Mouse (Mus musculus): ENCODE measurements around the gene Fam19a3. TPM values are rescaled to one million over a fixed set of nuclear protein-coding genes. Genes with fewer than 3 reads are reported as not detected.
"Not testable (repeated sequence)": the region's sequence is repeated elsewhere in the genome, so short reads cannot be mapped to it uniquely, and the experiment has no call there.

Gene Fam19a3
- total RNA-seq, 1 experiment from 2014 or later, result not detected

DNA sequence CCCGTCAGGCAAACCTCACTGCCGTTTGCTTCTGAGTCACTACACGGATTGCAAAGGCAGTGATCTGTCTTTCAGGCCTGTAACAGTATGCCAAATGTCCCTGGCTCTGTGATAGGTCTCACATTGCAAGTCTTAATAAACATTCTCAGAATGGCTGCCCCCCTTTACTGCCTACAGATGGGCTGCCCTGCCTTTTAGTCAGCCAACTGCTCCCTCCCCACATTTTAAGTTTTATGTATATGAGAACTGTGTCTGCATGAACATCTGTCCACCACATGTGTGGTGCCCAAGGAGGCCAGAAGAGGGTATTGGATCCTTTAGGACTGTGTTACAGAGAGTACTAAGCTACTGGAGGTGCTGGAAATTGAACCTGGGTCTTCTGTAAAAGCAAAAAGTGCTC, 10.7 kb downstream of the Fam19a3 start:
- ATAC-seq (ENCODE audit: extremely low read depth, insufficient number of reproducible peaks, low FRiP score, poor library complexity, severe bottlenecking), result no peak

GRCm38 (mm10) chr3:104770035-104770434, 11.6 kb downstream of the Fam19a3 start:
- ATAC-seq (ENCODE audit: extremely low read depth, insufficient number of reproducible peaks, low FRiP score, poor library complexity, severe bottlenecking), result no peak

GRCm38 (mm10) chr3:104769135-104769534, 12.5 kb downstream of the Fam19a3 start:
- no peak for ATAC-seq (ENCODE audit: extremely low read depth, insufficient number of reproducible peaks, low FRiP score, poor library complexity, severe bottlenecking)

DNA sequence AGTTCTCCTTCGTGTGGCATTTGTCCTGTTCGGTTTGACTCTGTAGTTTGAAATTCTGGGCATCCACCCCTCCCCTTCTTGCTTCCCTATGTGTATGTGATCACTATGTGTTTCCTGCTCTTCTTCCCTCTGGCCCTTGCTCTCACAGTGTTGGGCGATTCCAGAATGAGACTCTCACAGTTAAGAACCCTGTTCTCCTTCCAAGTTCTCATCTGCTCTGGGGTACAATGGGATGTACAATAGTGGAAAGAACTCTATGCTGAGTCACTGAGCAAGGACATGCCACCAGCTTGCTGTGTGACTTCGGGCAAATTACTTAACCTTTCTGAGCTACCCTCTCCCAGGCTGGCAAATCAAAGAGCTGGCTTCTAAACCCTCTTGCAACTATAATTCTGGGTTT, 13.9 kb downstream of the Fam19a3 start:
- ATAC-seq (ENCODE audit: extremely low read depth, insufficient number of reproducible peaks, low FRiP score, poor library complexity, severe bottlenecking), result no peak

GRCm38 (mm10) chr3:104767141-104767540, 14.5 kb downstream of the Fam19a3 start:
- ATAC-seq (ENCODE audit: extremely low read depth, insufficient number of reproducible peaks, low FRiP score, poor library complexity, severe bottlenecking), result no peak

DNA sequence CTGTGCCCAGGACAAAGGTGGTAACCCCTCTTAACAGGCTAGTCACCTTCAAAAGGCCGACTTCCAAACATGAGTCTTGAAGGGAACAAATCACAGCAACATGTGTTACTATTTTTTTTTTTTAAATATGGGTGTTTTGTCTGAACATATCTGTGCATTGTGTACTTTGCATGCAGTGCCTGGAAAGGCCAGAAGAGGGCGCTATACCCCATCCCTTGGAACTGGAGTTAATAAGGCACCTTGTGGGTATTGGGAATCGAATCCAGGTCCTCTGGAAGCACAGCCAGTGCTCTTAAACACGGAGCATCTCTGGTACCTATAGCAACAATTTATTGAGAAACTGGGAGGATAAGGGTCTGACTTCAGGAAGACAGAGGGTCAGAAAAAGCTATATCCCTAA, 16.6 kb downstream of the Fam19a3 start:
- ATAC-seq (ENCODE audit: extremely low read depth, insufficient number of reproducible peaks, low FRiP score, poor library complexity, severe bottlenecking), result no peak

- not testable (repeated sequence) for ATAC-seq (ENCODE audit: extremely low read depth, insufficient number of reproducible peaks, low FRiP score, poor library complexity, severe bottlenecking)
These were observed 19.4 kb downstream of the Fam19a3 start for GRCm38 (mm10) chr3:104762103-104762863.

DNA sequence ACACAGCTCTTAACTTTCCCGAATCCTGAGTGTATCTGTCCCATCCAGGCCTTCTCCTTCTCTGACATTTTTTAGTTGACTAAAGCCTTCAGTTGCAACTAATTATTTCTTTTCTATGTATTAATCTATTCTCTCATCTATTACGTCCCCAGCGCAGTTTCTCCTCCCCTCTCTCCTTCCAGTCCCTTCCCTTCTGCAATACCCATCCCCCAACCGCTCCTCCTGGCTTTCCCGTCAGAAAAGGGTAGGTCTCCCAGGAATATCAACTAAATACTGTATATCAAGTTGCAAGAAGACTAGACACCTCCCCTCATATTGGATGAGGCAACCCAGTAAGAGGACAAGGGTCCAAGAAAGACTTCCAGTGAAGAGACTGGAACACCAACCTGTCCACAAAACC, 22.8 kb downstream of the Fam19a3 start:
- ATAC-seq (ENCODE audit: extremely low read depth, insufficient number of reproducible peaks, low FRiP score, poor library complexity, severe bottlenecking), result no peak

GRCm38 (mm10) chr3:104758406-104758805, 23.2 kb downstream of the Fam19a3 start:
- ATAC-seq (ENCODE audit: extremely low read depth, insufficient number of reproducible peaks, low FRiP score, poor library complexity, severe bottlenecking), result peak; percentile 46; the same call in 1 of the 2 replicates

DNA sequence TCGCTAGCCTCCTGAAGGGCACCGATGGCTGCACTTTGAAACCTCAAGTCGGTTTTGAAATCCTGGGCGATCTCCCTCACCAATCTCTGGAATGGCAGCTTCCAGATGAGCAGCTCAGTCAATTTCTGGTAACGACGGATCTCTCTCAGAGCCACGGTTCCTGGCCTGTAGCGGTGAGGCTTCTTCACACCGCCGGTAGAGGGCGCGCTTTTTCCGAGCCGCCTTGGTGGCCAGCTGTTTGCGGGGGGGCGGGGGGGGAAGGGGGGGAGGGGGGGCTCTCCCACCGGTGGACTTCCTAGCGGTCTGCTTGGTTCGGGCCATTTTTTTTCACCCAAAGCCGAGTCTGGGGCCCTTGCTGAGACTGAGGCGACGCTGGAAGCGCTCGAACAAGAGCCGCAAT, 28.8 kb downstream of the Fam19a3 start:
- ATAC-seq (ENCODE audit: extremely low read depth, insufficient number of reproducible peaks, low FRiP score, poor library complexity, severe bottlenecking), result not testable (repeated sequence)

DNA sequence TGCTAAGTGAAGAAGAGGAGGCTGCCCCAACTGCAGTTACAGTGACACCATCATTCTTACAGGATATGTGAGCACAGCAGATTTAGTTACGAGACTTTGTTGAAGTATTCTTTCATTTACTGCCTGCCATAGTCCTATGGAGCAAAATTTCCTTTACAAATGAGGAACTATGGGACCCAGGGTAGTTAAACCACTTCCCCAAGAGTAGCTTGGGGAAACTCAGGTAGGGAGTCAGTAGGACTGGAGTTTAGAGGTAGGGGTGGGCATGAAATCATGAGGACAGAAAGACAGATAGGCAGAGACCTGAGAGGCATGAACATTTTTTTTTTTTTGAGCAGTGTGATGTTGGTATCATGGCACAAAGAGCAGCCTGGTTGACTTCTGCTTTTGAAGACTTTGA, 37.8 kb downstream of the Fam19a3 start:
- no peak for ATAC-seq (ENCODE audit: extremely low read depth, insufficient number of reproducible peaks, low FRiP score, poor library complexity, severe bottlenecking)

- ATAC-seq (ENCODE audit: extremely low read depth, insufficient number of reproducible peaks, low FRiP score, poor library complexity, severe bottlenecking), result no peak
These were observed 38.5 kb downstream of the Fam19a3 start for GRCm38 (mm10) chr3:104743161-104743560.

DNA sequence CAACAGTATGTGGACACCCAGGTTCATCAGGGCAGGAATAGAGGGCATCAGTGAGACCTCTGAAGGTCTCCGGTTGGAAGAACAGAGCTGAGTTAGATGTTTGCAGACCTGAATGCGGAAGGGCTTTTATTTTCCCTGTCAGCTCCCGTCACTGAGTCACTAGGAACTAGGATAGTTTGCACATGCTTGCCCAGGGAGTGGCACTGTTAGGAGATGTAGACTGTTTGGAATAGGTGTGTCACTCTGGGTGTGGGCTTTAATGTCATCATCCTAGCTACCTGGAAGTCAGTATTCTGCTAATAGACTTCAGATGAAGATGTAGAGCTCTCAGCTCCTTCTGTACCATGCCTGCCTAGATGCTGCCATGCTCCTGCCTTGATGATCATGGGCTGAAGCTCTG, 39.7 kb downstream of the Fam19a3 start:
- ATAC-seq (ENCODE audit: extremely low read depth, insufficient number of reproducible peaks, low FRiP score, poor library complexity, severe bottlenecking), result no peak

- no peak for ATAC-seq (ENCODE audit: extremely low read depth, insufficient number of reproducible peaks, low FRiP score, poor library complexity, severe bottlenecking)
These were observed 47.0 kb downstream of the Fam19a3 start for GRCm38 (mm10) chr3:104734654-104735053.

- ATAC-seq (ENCODE audit: extremely low read depth, insufficient number of reproducible peaks, low FRiP score, poor library complexity, severe bottlenecking), result no peak
These were observed 48.7 kb downstream of the Fam19a3 start for GRCm38 (mm10) chr3:104732907-104733306.

- no peak for ATAC-seq (ENCODE audit: extremely low read depth, insufficient number of reproducible peaks, low FRiP score, poor library complexity, severe bottlenecking)
These were observed 52.3 kb downstream of the Fam19a3 start for GRCm38 (mm10) chr3:104729270-104729839.

Other genes with a start within 250 kb of the Fam19a3 start
- gene Slc16a1, start 143.2 kb downstream of the Fam19a3 start, total RNA-seq (2017), result 6.5 and 7.6 TPM in 2 replicates
- 0.25 TPM in 1 of 2 replicates, not detected in the other for gene Ppm1j, start 784 bp downstream of the Fam19a3 start, total RNA-seq (2017)
- gene Rhoc, start 6.5 kb upstream of the Fam19a3 start, total RNA-seq (2017), result 10.8 and 21.5 TPM in 2 replicates
- gene Mov10, start 36.7 kb upstream of the Fam19a3 start, total RNA-seq (2017), result 19.9 and 24.1 TPM in 2 replicates
- gene St7l, start 82.2 kb upstream of the Fam19a3 start, total RNA-seq (2017), result 52.8 and 61.5 TPM in 2 replicates
- gene Capza1, start 82.7 kb upstream of the Fam19a3 start, total RNA-seq (2017), result 310 and 317 TPM in 2 replicates
- not detected in 2 replicates for gene Wnt2b, start 180.1 kb upstream of the Fam19a3 start, total RNA-seq (2017)

All from neutrophil, adult 5-6 weeks (primary cell).